Mouse (Mus musculus) heart, embryonic 11.5 days (tissue): ENCODE measurements around the gene 4933416C03Rik. TPM values are rescaled to one million over a fixed set of nuclear protein-coding genes. Genes with fewer than 3 reads are reported as not detected.

Source experiments
- polyA plus RNA-seq: library from polyadenylated mRNA; unstranded; fragments of >200 nt; fragmentation: Nextera tagmentation; extraction: Ambion mirVana; gene quantifications from 2 replicates; pipeline ENCODE4 v1.2.1, GENCODE M21; 2014

The 4933416C03Rik gene
- polyA plus RNA-seq, 1 experiment from 2014 or later = not detected

Other genes starting within 250 kb of the 4933416C03Rik start
- gene Ptprr, start 95.7 kb downstream of the 4933416C03Rik start, polyA plus RNA-seq = 0.59 and 0.63 TPM in 2 replicates
- 8.3 and 9.1 TPM in 2 replicates for gene Ptprb, start 161.6 kb upstream of the 4933416C03Rik start, polyA plus RNA-seq